Mouse (Mus musculus) heart, adult 2 months (tissue): ENCODE data around the gene Tgfbr2. TPM values are rescaled to one million over a fixed set of nuclear protein-coding genes. Genes with fewer than 3 reads are reported as not detected.

ENCODE experiments used
- DNase-seq, 2 experiments: peaks; one replicate each; pipeline ENCODE4 v3.0.0; 2021
- H3K27ac ChIP-seq: fragments of 200-600 bp; 2 replicates; pipeline ENCODE4 v1.8.1; 2022
- H3K27me3 ChIP-seq: fragments of 200-500 bp; 2 replicates; pipeline ENCODE4 v1.6.1; 2012; ENCODE audit warnings: mild to moderate bottlenecking, low read length, inconsistent platforms, mixed read lengths; ENCODE audit not compliant: control insufficient read depth, insufficient read depth
- H3K36me3 ChIP-seq: fragments of 200-500 bp; 2 replicates; pipeline ENCODE4 v1.6.1; 2012; ENCODE audit warnings: low read length, inconsistent platforms; ENCODE audit not compliant: control insufficient read depth, insufficient read depth
- H3K4me1 ChIP-seq: fragments of 200-500 bp; 2 replicates; pipeline ENCODE4 v1.6.1; 2011; ENCODE audit warnings: low read length; ENCODE audit not compliant: control insufficient read depth, insufficient read depth
- H3K4me3 ChIP-seq: fragments of 200-600 bp; 2 replicates; pipeline ENCODE4 v1.8.1; 2022
- H3K79me2 ChIP-seq: fragments of 200-500 bp; replicated peaks from 2 replicates; pipeline ENCODE4 v1.6.1; 2012; ENCODE audit warnings: mild to moderate bottlenecking, inconsistent platforms, low read length, moderate library complexity, mixed read lengths; ENCODE audit not compliant: control insufficient read depth, insufficient read depth
- H3K9ac ChIP-seq: fragments of 200-500 bp; 2 replicates; pipeline ENCODE4 v1.6.1; 2012; ENCODE audit warnings: low read depth, mild to moderate bottlenecking, control low read depth, inconsistent platforms, low read length, mixed read lengths
- CTCF ChIP-seq: fragments of 200-600 bp; IDR thresholded peaks from 2 replicates; pipeline ENCODE4 v1.8.1; 2022; ENCODE audit warnings: antibody characterized with exemption, mild to moderate bottlenecking, moderate library complexity
- EP300 ChIP-seq: fragments of 200-500 bp; IDR thresholded peaks from 2 replicates; pipeline ENCODE4 v1.6.1; 2011; ENCODE audit warnings: low read depth, low read length, control low read depth; ENCODE audit not compliant: insufficient read depth
- POLR2A ChIP-seq: fragments of 200-500 bp; IDR thresholded peaks from 2 replicates; pipeline ENCODE4 v1.6.1; 2011; ENCODE audit warnings: mild to moderate bottlenecking, low read depth, low read length, control low read depth; ENCODE audit not compliant: insufficient read depth
- WGBS: fragments of 180-500 bp; shearing (Covaris S2); methylation state at CpG from one replicate; pipeline ENCODE4 v1.1.7; 2018; 5-methylcytosine and 5-hydroxymethylcytosine counted together
- intact Hi-C: fragments of 180-260 bp; cut with DNase I; formaldehyde crosslinking; loops from one replicate; pipeline ENCODE4 v1.15.1; 2025
- polyA plus RNA-seq: library from polyadenylated mRNA; depleted of rRNA; stranded (reverse); fragments of >200 nt; gene quantifications from 2 replicates; pipeline ENCODE4 v1.2.3, GENCODE M21; 2012
- total RNA-seq, 2 experiments: library from RNA; stranded (reverse); gene quantifications; 2 replicates each; pipeline ENCODE4 v1.2.3; 2021

The Tgfbr2 gene
- total and polyA plus RNA-seq, 3 experiments: 23.8 to 36.3 (median 32.5) TPM

DNA sequence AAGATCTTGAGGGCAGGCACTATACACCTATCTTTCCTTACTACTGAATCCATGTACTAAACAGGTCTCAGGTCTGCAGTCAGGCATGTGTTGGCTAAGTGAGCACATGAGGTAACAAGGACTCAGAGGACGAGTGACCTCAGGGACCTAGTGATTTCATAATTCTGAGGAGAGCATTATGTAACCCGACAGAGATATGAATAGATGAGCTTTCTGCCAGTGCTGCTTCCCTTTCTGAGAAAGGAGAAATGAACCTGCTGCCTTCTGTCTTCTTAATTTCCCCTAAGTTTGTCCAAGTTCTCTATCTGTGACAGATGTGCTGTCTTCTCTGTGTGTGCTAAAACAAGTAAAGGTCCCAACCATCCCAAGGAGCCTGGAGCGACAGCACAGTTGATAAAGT, 3.0 kb upstream of the Tgfbr2 start:
- Histone ChIP-seq H3K27me3 (no peaks in the 10 kb centered on the region), H3K4me3 (no peak overlapping the region), H3K9ac (no peak overlapping the region), H3K36me3 (no peaks in the 10 kb centered on the region), H3K27ac (peak overlapping the region; percentile 53), H3K79me2 (0 out of 2 replicates have a peak, but pooled peaks cover 4% of the 10 kb centered on the region), H3K4me1 (peaks cover 9% of the 10 kb centered on the region)
- intact Hi-C loops: no loop called here
- DNase-seq: peak in 1 of 2 experiments; percentile 45
- WGBS: 51% methylated on average over 3 of the region's 3 CpGs
- TF ChIP-seq POLR2A (peak; percentile 27; the same call in 1 of the 2 replicates), CTCF (no peak), EP300 (peak; percentile 91; the same call in 1 of the 2 replicates)

GRCm38 (mm10) chr9:116177108-116177507, 1.9 kb upstream of the Tgfbr2 start:
- Histone ChIP-seq H3K27me3 (no peaks in the 10 kb centered on the region), H3K27ac (no peak overlapping the region), H3K79me2 (0 out of 2 replicates have a peak, but pooled peaks cover 4% of the 10 kb centered on the region), H3K4me3 (no peak overlapping the region), H3K9ac (no peak overlapping the region), H3K4me1 (peaks cover 9% of the 10 kb centered on the region), H3K36me3 (no peaks in the 10 kb centered on the region)
- WGBS: 96% methylated on average over 9 of the region's 9 CpGs
- TF ChIP-seq EP300 (no peak), POLR2A (no peak), CTCF (no peak)
- intact Hi-C loops: no loop called here
- DNase-seq: no peak

- H3K4me1 ChIP-seq: peaks cover 12% of the 10 kb centered on the region
- H3K27ac ChIP-seq: peak overlapping the region; percentile 97
- H3K36me3 ChIP-seq: no peaks in the 10 kb centered on the region
- peak overlapping the region; percentile 98 for H3K4me3 ChIP-seq
- WGBS: 13% methylated on average over 16 of the region's 16 CpGs
- H3K9ac ChIP-seq: peak overlapping the region; percentile 97
- 0 out of 2 replicates have a peak, but pooled peaks cover 4% of the 10 kb centered on the region for H3K79me2 ChIP-seq
- TF ChIP-seq CTCF: no peak
- peak; percentile 12; the same call in 1 of the 2 replicates for TF ChIP-seq POLR2A
- peak in 1 of 2 experiments; percentile 71 for DNase-seq
- intact Hi-C loops: loop anchor here (2.0 kb wide), 1 partner anchor 25 kb away; no protein-coding TSS in a partner anchor
- H3K27me3 ChIP-seq: no peaks in the 10 kb centered on the region
These were observed 442 bp upstream of the Tgfbr2 start for GRCm38 (mm10) chr9:116175488-116176115.

- peak in 1 of 2 experiments; percentile 35 for DNase-seq
- Histone ChIP-seq H3K9ac (peak overlapping the region; percentile 97), H3K27me3 (no peaks in the 10 kb centered on the region), H3K27ac (peak overlapping the region; percentile 97), H3K4me1 (peaks cover 16% of the 10 kb centered on the region), H3K36me3 (no peaks in the 10 kb centered on the region; the same call in 1 of the 2 replicates), H3K4me3 (peak overlapping the region; percentile 98), H3K79me2 (0 out of 2 replicates have a peak, but pooled peaks cover 4% of the 10 kb centered on the region)
- TF ChIP-seq CTCF (no peak), POLR2A (no peak), EP300 (no peak)
- 46% methylated on average over 16 of the region's 16 CpGs for WGBS
- intact Hi-C loops: loop anchor here (2.0 to 5.0 kb wide), 3 partner anchors 23 to 86 kb away; no protein-coding TSS in a partner anchor
These were observed 1.5 kb downstream of the Tgfbr2 start for GRCm38 (mm10) chr9:116173473-116174170.

GRCm38 (mm10) chr9:116173059-116173458, 2.1 kb downstream of the Tgfbr2 start:
- H3K27ac ChIP-seq: peak overlapping the region; percentile 33
- H3K4me3 ChIP-seq: peak overlapping the region; percentile 26
- no peaks in the 10 kb centered on the region for H3K27me3 ChIP-seq
- no peak for DNase-seq
- 0 out of 2 replicates have a peak, but pooled peaks cover 4% of the 10 kb centered on the region for H3K79me2 ChIP-seq
- no peaks in the 10 kb centered on the region; the same call in 1 of the 2 replicates for H3K36me3 ChIP-seq
- H3K9ac ChIP-seq: no peak overlapping the region
- WGBS: 59% methylated on average over 6 of the region's 6 CpGs
- TF ChIP-seq CTCF (no peak), EP300 (no peak), POLR2A (no peak)
- peaks cover 16% of the 10 kb centered on the region for H3K4me1 ChIP-seq
- intact Hi-C loops: loop anchor here (5.0 kb wide), 2 partner anchors 39 to 86 kb away; no protein-coding TSS in a partner anchor

DNA sequence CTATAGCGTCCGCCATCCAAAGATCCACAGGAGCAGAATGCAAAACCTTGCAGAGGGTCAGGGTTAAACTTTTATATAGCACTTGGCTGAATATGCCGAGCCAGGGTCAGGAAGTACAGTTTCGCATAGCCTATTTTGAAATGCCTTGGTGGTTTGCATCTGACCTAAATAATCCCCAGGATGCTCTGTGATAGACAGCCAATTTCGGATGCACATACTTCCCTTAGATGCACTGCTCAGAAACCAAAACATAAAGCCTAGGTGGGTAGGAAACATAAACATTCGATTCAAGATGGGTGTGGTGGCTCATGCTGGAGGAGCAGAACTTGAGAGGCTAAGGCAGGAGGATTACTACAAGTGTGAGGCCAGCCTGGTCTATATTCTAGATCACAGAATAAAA, 6.1 kb downstream of the Tgfbr2 start:
- no peak overlapping the region; the same call in 1 of the 2 replicates for H3K27ac ChIP-seq
- no peaks in the 10 kb centered on the region for H3K27me3 ChIP-seq
- intact Hi-C loops: no loop called here
- DNase-seq: no peak
- peaks cover 13% of the 10 kb centered on the region for H3K79me2 ChIP-seq
- 40% methylated on average over 6 of the region's 6 CpGs for WGBS
- H3K4me3 ChIP-seq: no peak overlapping the region
- H3K9ac ChIP-seq: no peak overlapping the region
- TF ChIP-seq EP300: no peak
- no peak for TF ChIP-seq CTCF
- TF ChIP-seq POLR2A: no peak
- H3K36me3 ChIP-seq: no peaks in the 10 kb centered on the region; the same call in 1 of the 2 replicates
- H3K4me1 ChIP-seq: peaks cover 14% of the 10 kb centered on the region
